Mouse (Mus musculus) ES-Bruce4 (cell line): ENCODE results near the gene Olfr827.

ENCODE experiments used
- CTCF ChIP-seq: IDR thresholded peaks from one replicate; pipeline ENCODE4 v1.8.1; 2011; ENCODE audit warnings: low read depth, low read length
- EP300 ChIP-seq: IDR thresholded peaks from 2 replicates; pipeline ENCODE4 v1.6.1; 2011; ENCODE audit warnings: low read depth, low read length; ENCODE audit not compliant: insufficient read depth
- POLR2A ChIP-seq: IDR thresholded peaks from one replicate; pipeline ENCODE4 v1.8.1; 2011; ENCODE audit warnings: low read length; ENCODE audit not compliant: insufficient read depth

DNA sequence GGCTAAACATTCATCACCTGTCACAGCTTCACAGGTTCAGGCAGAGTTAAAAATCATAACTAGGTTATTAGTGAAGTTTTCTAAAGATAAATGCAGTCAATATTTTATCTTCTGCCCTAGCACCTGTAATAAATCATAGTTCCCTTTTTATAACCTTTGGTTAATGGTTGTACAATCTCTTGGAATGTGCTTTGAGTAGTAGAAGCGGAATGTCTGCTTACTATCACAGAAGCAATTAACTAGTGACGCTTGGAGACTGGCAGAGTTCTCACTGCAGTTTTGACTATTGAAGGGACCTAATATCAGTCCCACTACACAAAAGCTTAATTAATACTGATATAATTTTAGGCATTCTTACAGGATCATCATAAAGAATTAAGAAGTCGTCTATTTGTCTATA, 10.8 kb upstream of the Olfr827 start:
- no peak for TF ChIP-seq CTCF
- TF ChIP-seq POLR2A = no peak
- TF ChIP-seq EP300 = no peak
